Mouse (Mus musculus) thymus, adult 2 months (tissue): ENCODE measurements around the gene Aoc3.

Experiments used
- CTCF ChIP-seq: fragments of 200-500 bp; IDR thresholded peaks from 2 replicates; pipeline ENCODE4 v1.5.1; 2012; ENCODE audit warnings: mild to moderate bottlenecking, control low read depth, low read length, moderate library complexity, borderline replicate concordance; ENCODE audit not compliant: control insufficient read depth, poor library complexity, insufficient read depth; ENCODE audit errors: extremely low read depth
- POLR2A ChIP-seq: fragments of 200-500 bp; IDR thresholded peaks from 2 replicates; pipeline ENCODE4 v1.6.1; 2012; ENCODE audit warnings: mild to moderate bottlenecking, low read length, control low read depth, moderate library complexity; ENCODE audit not compliant: control insufficient read depth, poor library complexity, insufficient read depth; ENCODE audit errors: extremely low read depth

- TF ChIP-seq CTCF = no peak
- no peak for TF ChIP-seq POLR2A
Observed at GRCm38 (mm10) chr11:101338123-101338760, 7.8 kb downstream of the Aoc3 start.
